Mouse (Mus musculus) adrenal gland, postnatal 10 days (tissue): ENCODE measurements at regions not wholly inside any gene's neighbourhood (a gene's known extent, or its start where the extent isn't known, plus 50 kb on each side); places are given as distances from the start of the nearest gene placed in this dataset.
"Not testable (repeated sequence)": the region's sequence is repeated elsewhere in the genome, so short reads cannot be mapped to it uniquely, and the experiment has no call there.

Source experiments
- DNase-seq: peaks from one replicate; pipeline ENCODE4 v3.0.0; 2021; ENCODE audit warnings: mixed read lengths

DNA sequence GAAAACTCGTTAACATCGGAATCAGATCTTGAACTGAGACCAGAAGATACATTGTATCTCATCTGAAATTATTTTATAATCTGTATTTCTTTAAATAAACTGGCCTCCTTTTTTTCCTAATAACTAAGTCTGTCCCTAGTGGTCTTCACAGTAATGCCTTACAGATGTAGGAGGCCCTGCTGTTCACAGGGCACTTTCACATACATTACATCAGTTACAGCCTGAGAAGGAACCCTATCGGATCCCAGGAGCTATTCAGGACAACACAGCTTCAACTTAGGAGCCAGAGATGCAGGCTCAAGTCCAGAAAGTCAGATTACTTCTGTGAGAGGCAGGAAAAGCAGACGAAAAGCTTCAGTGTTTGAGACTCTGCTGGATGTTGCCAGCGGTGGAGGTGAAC lies 806.2 kb downstream of the Ets1 start:
- no peak for DNase-seq

GRCm38 (mm10) chr9:33445902-33446301 lies 809.9 kb downstream of the Ets1 start:
- DNase-seq = no peak

- DNase-seq = no peak
Observed at GRCm38 (mm10) chr9:33475106-33475505, 839.1 kb downstream of the Ets1 start.

GRCm38 (mm10) chr9:33482845-33483540 lies 847.0 kb downstream of the Ets1 start:
- no peak for DNase-seq

- no peak for DNase-seq
Observed at GRCm38 (mm10) chr9:33483541-33483846, 847.5 kb downstream of the Ets1 start.

- no peak for DNase-seq
Observed at GRCm38 (mm10) chr9:33533101-33533810, 897.2 kb downstream of the Ets1 start.

DNA sequence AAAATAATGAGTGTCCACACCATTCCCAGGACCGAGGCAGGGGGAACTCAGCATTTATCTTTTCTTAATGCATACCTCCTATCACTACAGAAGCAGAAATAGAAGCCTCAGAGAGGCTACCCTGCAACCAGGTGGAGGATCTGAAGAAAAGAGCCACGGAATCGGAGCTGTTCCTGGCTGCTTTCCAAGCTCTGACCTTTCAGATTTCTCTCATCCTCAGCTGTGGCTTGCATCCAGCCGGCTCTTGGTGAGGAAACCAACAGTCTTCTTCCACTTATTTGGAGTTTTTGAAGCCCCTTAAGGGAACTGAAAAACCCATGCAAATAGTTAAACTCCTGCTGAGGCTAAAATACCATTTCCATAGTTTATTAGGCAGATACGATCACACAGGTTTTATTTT lies 907.3 kb downstream of the Ets1 start:
- peak; percentile 7 for DNase-seq

GRCm38 (mm10) chr9:33546126-33546737 lies 910.2 kb downstream of the Ets1 start:
- no peak for DNase-seq

GRCm38 (mm10) chr9:33549395-33549794 lies 913.4 kb downstream of the Ets1 start:
- no peak for DNase-seq

DNA sequence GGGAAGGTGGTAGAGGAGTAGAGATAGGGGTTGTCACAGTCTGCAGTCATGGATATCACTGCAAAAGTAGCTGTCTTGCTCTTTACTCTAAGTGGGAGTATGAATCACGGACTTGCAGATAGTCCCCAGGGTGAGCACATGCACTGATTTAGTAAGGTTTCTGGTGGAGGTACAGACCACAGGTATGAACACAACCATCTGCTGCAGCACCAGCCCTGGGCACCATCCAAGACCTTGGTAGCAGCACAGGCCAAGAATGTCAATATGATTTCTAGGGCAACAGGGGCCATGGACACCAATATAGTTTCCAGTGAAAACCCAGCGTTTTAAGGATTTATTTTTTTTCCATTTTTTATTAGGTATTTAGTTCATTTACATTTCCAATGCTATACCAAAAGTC lies 913.7 kb upstream of the Kirrel3 start:
- DNase-seq = no peak

- DNase-seq = no peak
Observed at GRCm38 (mm10) chr9:33611511-33611910, 874.2 kb upstream of the Kirrel3 start.

DNA sequence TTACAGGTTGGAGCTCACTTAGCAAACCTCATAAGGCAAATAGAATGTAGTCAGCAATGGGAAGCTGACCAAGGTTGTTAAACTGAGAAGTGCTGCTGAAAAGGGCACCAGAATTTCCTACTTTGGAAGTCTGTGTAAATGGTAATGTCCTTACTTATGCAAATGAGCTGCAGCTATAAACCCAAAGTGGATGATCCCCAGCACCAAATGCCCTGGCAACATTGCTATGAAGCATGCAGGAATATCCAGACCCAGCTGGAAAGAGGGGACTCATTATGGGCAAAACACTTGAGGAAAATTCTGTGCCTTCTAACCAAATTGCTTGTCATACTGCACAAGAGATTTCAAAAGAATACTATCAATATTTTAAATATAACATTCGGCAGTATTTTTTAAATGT lies 861.3 kb upstream of the Kirrel3 start:
- no peak for DNase-seq

DNA sequence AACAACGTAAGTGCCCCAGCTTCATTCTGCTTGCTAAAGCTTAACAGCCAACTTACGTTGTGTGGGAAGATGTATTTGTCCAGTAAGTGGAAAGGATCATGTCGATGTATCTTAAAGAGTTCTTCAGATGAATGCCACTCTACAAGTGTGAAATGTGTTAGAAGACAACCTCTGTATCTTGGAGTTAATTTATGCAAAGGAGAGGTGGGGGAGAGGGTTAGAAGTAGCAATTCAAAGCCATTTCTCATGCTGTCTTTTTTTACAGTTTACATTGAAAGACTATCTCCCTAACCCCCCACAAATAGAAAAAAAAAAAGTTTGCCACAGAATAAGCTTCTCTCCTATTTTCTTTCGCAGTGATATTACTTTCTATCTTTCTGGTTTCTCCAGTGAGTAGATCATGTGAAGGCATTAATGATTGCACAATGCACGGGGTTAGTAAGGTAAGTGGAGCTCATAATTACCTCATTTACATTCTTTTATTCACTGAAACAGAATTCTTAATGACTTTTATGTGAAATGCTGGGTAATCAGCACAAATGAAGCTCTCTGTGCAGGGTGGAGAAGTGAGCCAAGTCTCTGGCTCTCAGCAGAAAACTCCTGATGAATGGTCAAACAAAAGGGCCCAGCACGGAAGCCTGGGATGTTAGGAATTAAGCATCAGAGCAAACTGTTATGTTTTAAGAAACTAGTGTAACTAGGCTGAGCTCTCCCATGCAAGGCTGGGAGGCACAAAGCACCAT lies 855.8 kb upstream of the Kirrel3 start:
- DNase-seq = no peak

- DNase-seq = no peak
Observed at GRCm38 (mm10) chr9:33662978-33663377, 822.7 kb upstream of the Kirrel3 start.

DNA sequence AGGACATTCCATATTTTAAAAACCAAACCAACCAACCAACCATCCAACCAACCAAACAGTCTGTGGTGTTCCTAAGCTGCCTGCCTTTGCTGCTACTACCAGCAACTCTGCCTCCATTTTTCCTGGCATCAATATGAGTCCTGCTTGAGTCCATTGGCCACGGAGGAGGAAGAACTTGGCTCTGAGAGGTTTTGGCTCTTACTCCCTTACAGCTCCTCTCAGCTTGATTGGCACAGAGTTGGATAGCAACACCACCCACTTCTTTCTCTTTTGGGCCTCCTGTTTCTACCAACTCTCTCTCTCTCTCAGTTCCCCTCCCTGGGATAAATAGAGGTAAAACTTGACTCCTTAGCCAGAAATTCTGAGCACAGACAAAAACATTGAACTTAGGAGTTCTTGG lies 804.6 kb upstream of the Kirrel3 start:
- no peak for DNase-seq

GRCm38 (mm10) chr9:33691731-33692130 lies 794.0 kb upstream of the Kirrel3 start:
- no peak for DNase-seq

GRCm38 (mm10) chr9:33717614-33718013 lies 768.1 kb upstream of the Kirrel3 start:
- DNase-seq = no peak

DNA sequence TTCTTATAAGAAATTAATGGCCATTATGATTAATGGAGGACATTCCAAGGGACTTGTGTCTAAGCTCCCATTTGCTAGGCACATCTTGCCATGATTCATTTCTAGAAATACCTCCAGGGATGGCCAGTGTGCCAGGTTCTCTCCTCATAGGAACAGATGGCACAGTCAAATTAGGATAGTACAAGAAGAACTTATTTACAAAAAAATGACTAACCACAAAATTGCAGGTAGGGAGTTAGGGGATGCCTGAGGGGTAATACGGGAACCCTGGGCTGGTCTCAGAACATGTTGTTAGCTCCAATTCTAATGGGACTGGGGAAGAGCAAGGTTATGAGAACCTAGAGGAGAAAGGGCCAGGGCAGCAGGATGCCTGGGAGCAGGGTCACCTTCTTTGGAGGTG lies 760.9 kb upstream of the Kirrel3 start:
- no peak for DNase-seq

- DNase-seq = not testable (repeated sequence)
Observed at GRCm38 (mm10) chr9:33728058-33728457, 757.6 kb upstream of the Kirrel3 start.

DNA sequence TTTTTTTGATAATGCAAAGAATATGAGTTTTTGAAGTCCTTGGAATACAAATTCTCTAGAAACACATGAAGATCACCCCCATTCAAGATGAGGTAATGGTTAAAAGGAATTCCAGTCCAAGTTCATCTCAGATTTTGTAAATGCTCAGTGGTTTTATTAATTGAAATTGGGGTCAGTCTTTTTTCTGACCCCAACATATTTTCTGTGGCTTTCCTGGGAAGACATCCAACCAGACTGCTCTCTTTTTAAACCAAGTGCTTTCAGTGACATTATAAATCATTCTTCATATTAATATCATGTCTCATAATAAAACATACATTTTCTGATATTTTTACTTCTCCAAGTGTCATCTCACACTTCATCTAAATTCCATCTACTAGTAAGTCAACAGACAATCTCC lies 725.0 kb upstream of the Kirrel3 start:
- DNase-seq = no peak

GRCm38 (mm10) chr9:33766235-33766634 lies 719.5 kb upstream of the Kirrel3 start:
- DNase-seq = no peak

- DNase-seq = no peak
Observed at GRCm38 (mm10) chr9:33769811-33770210, 715.9 kb upstream of the Kirrel3 start.

DNA sequence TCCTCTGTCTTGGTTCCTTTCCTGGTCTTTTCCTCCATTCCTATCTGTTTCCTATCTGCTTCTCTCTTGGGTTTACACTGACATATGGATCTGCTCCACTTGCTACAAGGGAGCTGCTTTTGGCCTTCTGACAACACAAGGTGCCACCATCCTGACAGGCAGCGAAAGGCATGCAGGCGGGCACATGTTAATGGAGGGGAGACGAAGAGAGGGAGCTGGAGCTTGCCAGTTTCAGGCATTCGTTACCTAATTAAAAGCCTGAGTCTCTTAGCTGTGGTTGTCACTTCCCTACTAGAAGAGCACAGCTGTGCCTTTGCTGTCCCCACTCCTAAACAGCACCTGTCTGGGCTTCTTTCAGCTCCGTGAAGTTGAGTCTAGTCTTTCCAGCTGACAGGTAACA lies 711.5 kb upstream of the Kirrel3 start:
- DNase-seq = no peak
